Mouse (Mus musculus) liver, embryonic 16.5 days (tissue): ENCODE results near the gene Ncln. TPM values are rescaled to one million over a fixed set of nuclear protein-coding genes. Genes with fewer than 3 reads are reported as not detected.
"Not testable (repeated sequence)": the region's sequence is repeated elsewhere in the genome, so short reads cannot be mapped to it uniquely, and the experiment has no call there.

ENCODE experiments used
- ATAC-seq: fragments of 200-750 bp; cut with Nextera tagmentation; 2 replicates; pipeline ENCODE4 v1.8.0; 2017; ENCODE audit warnings: low read depth, mild to moderate bottlenecking, moderate number of reproducible peaks, moderate library complexity
- H3K27ac ChIP-seq: fragments of 300-500 bp; sonication (generic); 2 replicates; pipeline ENCODE4 v1.5.1; 2014; ENCODE audit warnings: mild to moderate bottlenecking, low read length
- H3K27me3 ChIP-seq: fragments of 300-500 bp; sonication (generic); 2 replicates; pipeline ENCODE4 v1.6.1; 2014; ENCODE audit warnings: low read depth, low read length, mixed read lengths; ENCODE audit not compliant: control insufficient read depth, insufficient read depth
- H3K36me3 ChIP-seq: fragments of 300-500 bp; sonication (generic); 2 replicates; pipeline ENCODE4 v1.6.1; 2014; ENCODE audit warnings: mild to moderate bottlenecking; ENCODE audit not compliant: control insufficient read depth, insufficient read depth
- H3K4me1 ChIP-seq: fragments of 300-500 bp; sonication (generic); 2 replicates; pipeline ENCODE4 v1.6.1; 2014; ENCODE audit warnings: low read depth, low read length, mixed read lengths; ENCODE audit not compliant: control insufficient read depth
- H3K4me2 ChIP-seq: fragments of 300-500 bp; sonication (generic); 2 replicates; pipeline ENCODE4 v1.6.1; 2014; ENCODE audit warnings: low read depth, low read length, mixed read lengths
- H3K4me3 ChIP-seq: fragments of 300-500 bp; sonication (generic); 2 replicates; pipeline ENCODE4 v1.5.1; 2014; ENCODE audit warnings: low read depth, mild to moderate bottlenecking, low read length
- H3K9ac ChIP-seq: fragments of 300-500 bp; sonication (generic); 2 replicates; pipeline ENCODE4 v1.6.1; 2014; ENCODE audit warnings: low read depth, low read length
- H3K9me3 ChIP-seq: fragments of 300-500 bp; sonication (generic); replicated peaks from 2 replicates; pipeline ENCODE4 v1.6.1; 2016; ENCODE audit warnings: low read length; ENCODE audit not compliant: control insufficient read depth
- WGBS: fragments of 180-500 bp; shearing (Covaris S2); extraction: QIAGEN DNeasy Blood & Tissue Kit; methylation state at CpG from one replicate; pipeline ENCODE4 v1.1.7; 2014; ENCODE audit not compliant: insufficient replicate concordance; 5-methylcytosine and 5-hydroxymethylcytosine counted together
- polyA plus RNA-seq: library from polyadenylated mRNA; unstranded; fragments of >200 nt; fragmentation: Nextera tagmentation; extraction: Ambion mirVana; gene quantifications from 2 replicates; pipeline ENCODE4 v1.2.1, GENCODE M21; 2015

Gene Ncln
- polyA plus RNA-seq, 1 experiment from 2014 or later = 47.1 TPM

DNA sequence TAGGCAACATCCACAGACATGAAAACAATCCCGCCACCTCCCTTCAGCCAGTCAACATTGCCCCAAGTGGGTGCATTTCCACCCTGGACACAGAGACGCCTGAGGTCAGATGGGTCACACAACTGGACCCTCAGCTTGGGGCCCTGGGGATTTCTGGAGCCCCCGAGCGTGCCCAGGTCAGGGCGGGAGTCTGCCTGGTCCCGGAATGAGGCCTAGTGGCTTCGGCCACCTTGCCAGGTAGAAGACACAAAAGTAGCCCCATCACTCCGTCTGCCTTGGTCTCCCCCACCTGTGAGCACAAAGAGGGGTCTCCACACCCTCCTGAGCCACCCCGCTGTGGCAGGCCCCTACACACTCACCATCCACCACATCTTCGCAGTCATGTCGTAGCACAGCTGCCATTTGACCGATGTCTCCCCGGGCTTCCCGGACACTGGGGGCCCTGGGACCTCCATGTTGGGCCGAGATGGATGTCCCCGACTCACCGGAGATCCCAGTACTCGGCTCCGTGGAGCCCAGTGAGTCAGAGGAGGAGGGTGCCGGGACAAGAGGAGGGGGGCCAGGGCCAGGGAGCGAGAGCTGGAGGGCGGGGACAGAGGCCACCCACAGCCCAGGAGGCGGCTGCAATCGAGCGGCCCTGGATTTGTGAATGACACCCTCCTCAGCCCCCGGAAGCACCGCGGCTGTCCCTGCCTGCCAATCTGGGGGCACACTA, 40.9 kb downstream of the Ncln start, which contains the start of gene Nfic:
Gene Nfic (minus strand): TSS at position 455 of the 715 bp plus-strand sequence.
- Histone ChIP-seq H3K4me1 (no peaks in the 10 kb centered on the region; the same call in 1 of the 2 replicates), H3K4me3 (no peak within 1 kb of the TSS), H3K9me3 (no peaks in the 10 kb centered on the region), H3K27ac (no peak within 1 kb of the TSS), H3K4me2 (no peak within 1 kb of the TSS), H3K9ac (no peak within 1 kb of the TSS), H3K36me3 (no peaks in the 10 kb centered on the region), H3K27me3 (peaks cover 90% of the 10 kb centered on the region)
- ATAC-seq = no peak
- WGBS = 56% methylated on average over 28 of the region's 28 CpGs

DNA sequence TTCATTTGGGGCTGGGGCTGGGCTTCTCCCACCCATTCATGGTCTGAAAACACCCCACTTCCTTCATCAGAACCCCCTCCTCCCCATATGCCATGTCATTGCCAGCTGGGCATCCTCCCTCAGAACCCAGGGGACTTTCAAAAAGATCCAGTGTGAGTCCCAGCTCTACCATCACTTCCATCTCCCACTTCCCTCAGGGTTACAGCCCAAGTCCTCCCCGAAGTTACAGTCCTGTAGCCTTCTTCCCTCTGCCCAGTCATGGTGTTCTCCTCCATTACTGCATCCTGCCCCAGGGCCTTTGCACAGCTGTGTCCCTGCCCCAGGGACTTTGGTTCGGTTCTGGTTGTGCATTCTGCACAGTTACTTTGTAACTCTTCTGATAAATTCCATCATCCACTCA, 42.1 kb downstream of the Ncln start:
- H3K36me3 ChIP-seq = no peaks in the 10 kb centered on the region
- ATAC-seq = no peak
- no peaks in the 10 kb centered on the region; the same call in 1 of the 2 replicates for H3K4me1 ChIP-seq
- no peak overlapping the region for H3K4me3 ChIP-seq
- no peak overlapping the region for H3K27ac ChIP-seq
- H3K27me3 ChIP-seq = peaks cover 77% of the 10 kb centered on the region
- H3K9me3 ChIP-seq = no peaks in the 10 kb centered on the region
- no peak overlapping the region for H3K4me2 ChIP-seq
- 36% methylated on average over 2 of the region's 2 CpGs for WGBS
- H3K9ac ChIP-seq = no peak overlapping the region

DNA sequence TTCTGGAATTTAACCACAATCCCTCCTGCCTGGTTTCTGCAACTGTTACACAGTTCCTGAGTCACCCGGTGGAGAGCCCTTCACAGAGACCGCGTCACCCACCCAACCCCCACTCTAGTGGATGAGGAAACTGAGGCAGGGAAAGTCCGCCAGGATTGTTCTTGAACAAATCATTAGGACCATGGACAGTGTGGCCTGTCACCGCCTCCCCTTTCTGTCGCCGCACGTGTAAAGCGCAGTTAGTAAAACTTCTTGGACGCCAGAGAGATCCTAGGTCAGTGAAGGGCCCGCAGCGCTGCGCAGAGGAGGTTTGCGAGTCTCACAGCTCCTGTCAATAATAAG, 43.3 kb downstream of the Ncln start:
- Histone ChIP-seq H3K4me3 (no peak overlapping the region), H3K4me1 (no peaks in the 10 kb centered on the region; the same call in 1 of the 2 replicates), H3K27me3 (peaks cover 69% of the 10 kb centered on the region), H3K27ac (no peak overlapping the region), H3K36me3 (no peaks in the 10 kb centered on the region), H3K9ac (no peak overlapping the region), H3K4me2 (no peak overlapping the region), H3K9me3 (no peaks in the 10 kb centered on the region)
- 4% methylated on average over 14 of the region's 14 CpGs for WGBS
- ATAC-seq = no peak

DNA sequence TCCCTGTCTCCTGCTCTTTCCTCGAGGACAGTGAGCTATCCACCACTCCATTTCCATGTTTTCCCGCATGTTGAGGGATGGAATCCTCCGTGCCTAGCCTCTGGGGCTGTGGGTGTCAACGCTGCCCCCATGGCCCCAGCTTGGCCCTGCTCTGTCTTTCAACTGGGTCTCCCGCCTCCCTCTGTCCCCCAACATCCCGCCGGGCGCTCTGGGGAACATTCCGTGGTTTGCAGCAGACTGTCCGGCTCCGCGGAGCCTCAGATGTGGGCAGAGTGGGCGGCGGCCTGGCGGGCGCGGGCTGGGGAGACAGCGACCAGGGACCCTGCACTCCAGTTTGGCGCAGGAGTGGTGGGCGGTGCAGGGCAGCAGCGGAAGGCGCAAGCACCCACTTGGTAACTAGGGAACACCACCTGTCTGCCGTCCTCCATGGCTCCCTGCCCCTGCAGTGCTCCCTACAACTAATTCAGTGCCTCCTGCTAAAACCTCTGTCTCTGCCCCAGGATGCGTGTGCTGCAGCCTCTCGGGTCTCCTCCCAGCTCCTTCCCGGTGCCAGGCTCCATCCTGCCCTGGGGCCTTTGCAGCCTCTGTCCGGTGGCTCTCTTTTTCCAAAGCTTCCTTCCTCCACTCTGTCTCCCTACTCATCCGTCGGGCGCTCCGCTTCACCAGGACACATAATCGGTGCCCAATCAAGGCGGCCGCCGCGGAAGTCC, 43.8 kb downstream of the Ncln start:
- 7% methylated on average over 36 of the region's 36 CpGs for WGBS
- Histone ChIP-seq H3K36me3 (no peaks in the 10 kb centered on the region), H3K27me3 (peaks cover 64% of the 10 kb centered on the region), H3K27ac (no peak overlapping the region), H3K9me3 (no peaks in the 10 kb centered on the region), H3K4me2 (no peak overlapping the region), H3K4me1 (no peaks in the 10 kb centered on the region; the same call in 1 of the 2 replicates), H3K9ac (no peak overlapping the region), H3K4me3 (no peak overlapping the region)
- ATAC-seq = no peak

DNA sequence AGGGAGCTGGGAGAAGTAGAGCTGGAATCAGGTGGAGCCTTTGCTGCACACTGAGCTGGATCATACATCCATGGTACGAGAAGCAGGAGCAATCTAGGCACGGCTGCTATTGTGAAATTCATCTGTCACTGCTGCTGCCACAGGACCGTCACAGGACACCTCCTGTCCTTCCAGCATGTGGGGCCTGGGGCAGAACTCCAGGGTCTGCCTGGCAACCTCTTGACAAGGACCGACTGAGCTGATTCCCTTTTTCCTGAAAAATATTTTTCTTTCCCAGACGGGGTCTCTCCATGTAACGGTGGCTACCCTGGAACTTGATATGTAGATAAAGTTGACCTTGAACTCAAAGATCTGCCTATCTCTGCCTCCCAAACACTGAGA, 44.8 kb downstream of the Ncln start:
- no peaks in the 10 kb centered on the region for H3K4me1 ChIP-seq
- H3K27ac ChIP-seq = no peak overlapping the region
- no peaks in the 10 kb centered on the region for H3K9me3 ChIP-seq
- no peak overlapping the region for H3K4me3 ChIP-seq
- H3K36me3 ChIP-seq = no peaks in the 10 kb centered on the region
- 42% methylated on average over 6 of the region's 6 CpGs for WGBS
- ATAC-seq = no peak
- H3K9ac ChIP-seq = no peak overlapping the region
- H3K4me2 ChIP-seq = no peak overlapping the region
- peaks cover 56% of the 10 kb centered on the region for H3K27me3 ChIP-seq

DNA sequence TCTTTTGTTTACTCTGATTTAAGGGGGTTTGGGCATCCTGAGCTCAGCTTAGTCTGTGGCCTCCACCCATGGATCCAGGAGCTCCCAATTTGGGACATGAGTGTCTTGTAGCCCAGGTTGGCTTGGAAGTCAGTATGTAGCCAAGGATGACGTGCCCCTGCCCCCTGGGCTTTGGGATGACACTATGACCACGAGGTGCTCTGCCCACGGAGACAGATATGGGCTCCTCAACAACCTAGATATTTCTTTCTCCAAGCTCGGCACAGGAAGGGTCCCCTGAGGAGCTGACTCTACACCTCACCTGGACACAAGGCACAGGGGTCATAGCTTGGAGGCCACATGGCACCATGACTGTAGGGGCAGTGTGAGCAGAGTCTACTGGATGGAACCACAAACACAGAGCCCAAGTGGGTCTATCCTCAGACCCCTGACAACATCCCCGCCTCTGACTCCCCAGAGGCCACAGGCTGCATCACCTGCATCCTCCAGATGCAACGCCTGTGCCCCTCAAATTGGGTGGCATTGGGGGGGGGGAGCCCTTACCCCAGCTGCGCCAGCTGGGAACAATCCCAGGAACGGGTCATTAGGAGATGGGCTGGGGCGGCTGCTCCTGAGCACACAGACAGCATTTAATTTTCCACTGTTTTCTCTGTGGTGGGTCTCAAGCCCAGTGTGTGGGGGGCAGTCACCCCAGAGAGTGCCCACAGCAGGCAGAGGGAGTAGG, 45.4 kb downstream of the Ncln start:
- ATAC-seq = no peak
- Histone ChIP-seq H3K27me3 (peaks cover 52% of the 10 kb centered on the region), H3K9me3 (no peaks in the 10 kb centered on the region), H3K4me1 (no peaks in the 10 kb centered on the region), H3K36me3 (no peaks in the 10 kb centered on the region), H3K9ac (no peak overlapping the region), H3K4me2 (no peak overlapping the region), H3K4me3 (no peak overlapping the region), H3K27ac (no peak overlapping the region)
- 42% methylated on average over 9 of the region's 9 CpGs for WGBS

DNA sequence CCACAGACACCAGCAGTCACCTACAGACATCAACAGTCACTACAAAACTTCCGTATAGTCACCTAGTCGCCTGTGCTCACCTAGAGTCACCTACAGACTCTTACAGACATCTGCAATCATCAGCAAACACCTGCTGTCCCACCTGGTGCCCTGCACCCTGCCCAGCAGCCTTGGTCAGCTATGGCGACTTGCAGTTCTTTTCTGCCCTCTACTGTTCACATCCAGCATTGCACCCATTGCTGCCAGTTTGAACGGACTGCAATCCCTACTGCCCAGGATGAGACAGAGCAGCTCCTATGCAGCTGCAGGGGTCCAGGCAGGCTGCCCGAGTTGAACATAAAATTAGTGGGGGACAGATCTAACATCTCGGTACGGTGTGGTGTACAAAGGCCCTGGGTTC, 46.1 kb downstream of the Ncln start:
- H3K4me3 ChIP-seq = no peak overlapping the region
- H3K36me3 ChIP-seq = no peaks in the 10 kb centered on the region
- peak; percentile 55 for ATAC-seq
- H3K9me3 ChIP-seq = no peaks in the 10 kb centered on the region
- WGBS = under 1% methylated on average over 7 of the region's 7 CpGs
- no peak overlapping the region for H3K9ac ChIP-seq
- H3K27me3 ChIP-seq = peaks cover 46% of the 10 kb centered on the region
- H3K4me1 ChIP-seq = no peaks in the 10 kb centered on the region
- no peak overlapping the region for H3K27ac ChIP-seq
- no peak overlapping the region for H3K4me2 ChIP-seq

DNA sequence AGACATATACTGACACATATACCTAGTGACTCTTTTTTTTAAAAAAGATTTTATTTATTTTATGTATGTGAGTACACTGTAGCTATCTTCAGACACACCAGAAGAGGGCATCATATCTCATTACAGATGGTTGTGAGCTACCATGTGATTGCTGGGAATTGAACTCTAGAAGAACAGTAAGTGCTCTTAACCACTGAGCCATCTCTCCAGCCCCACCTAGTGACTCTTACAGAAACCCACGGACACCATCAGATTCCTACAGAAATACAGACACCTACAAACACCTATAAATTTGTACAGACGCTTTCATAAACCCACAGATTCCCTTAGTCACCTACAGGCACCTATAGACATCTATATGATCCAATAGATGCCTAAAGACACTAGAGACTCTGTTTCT, 50.7 kb downstream of the Ncln start:
- H3K9ac ChIP-seq, H3K4me1 ChIP-seq, H3K9me3 ChIP-seq, H3K36me3 ChIP-seq, ATAC-seq, H3K27ac ChIP-seq, H3K4me3 ChIP-seq, H3K4me2 ChIP-seq, H3K27me3 ChIP-seq: not testable (repeated sequence)
- WGBS = 21% methylated on average over 2 of the region's 2 CpGs

DNA sequence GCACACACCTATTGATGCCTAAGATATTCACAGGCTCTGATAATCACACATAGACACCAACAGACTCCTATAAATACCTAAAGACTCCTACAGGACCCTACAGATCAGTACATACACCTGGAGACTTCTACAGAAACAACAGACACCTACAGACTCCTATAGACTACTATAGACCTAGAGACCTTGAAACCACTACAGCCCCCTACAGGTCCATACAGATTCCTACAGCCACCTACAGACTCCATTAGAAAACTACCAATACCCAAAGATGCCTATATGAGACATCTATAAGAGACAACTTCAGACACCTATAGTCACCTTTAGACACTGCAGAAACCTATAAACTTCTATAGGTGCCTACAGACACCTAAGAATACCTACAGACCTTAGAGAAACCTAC, 55.2 kb downstream of the Ncln start:
- no peak for ATAC-seq
- Histone ChIP-seq H3K9me3 (no peaks in the 10 kb centered on the region), H3K9ac (no peak overlapping the region), H3K4me2 (no peak overlapping the region), H3K36me3 (no peaks in the 10 kb centered on the region), H3K4me3 (no peak overlapping the region), H3K4me1 (no peaks in the 10 kb centered on the region), H3K27me3 (no peaks in the 10 kb centered on the region), H3K27ac (no peak overlapping the region)
